Mouse (Mus musculus) thymus, adult 18-20 months (tissue): ENCODE measurements at regions not wholly inside any gene's neighbourhood (a gene's known extent, or its start where the extent isn't known, plus 50 kb on each side); places are given as distances from the start of the nearest gene placed in this dataset.

Experiments
- DNase-seq, 2 experiments: peaks; one replicate each; pipeline ENCODE4 v3.0.0; 2022; ENCODE audit warnings: mixed read lengths in 2 of 2

DNA sequence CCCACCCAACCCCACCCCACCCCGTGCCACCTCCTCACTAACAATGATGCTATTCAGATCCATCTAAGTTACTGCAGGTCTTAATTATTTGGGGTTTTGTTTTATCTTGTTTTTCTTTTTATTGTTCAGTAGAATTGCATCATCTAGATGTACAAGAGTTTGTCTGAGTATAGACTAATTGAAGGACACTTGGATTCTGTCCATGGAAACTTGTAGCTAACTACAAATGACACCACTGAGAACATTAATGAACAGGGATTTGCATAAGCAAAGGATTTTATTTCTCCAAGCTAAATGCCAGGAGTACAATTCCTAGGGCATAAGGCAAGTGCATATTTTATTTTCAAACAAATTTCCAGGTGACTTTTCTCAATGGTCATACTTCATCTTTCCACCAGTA is 318.4 kb upstream of the Slc7a11 start:
- DNase-seq: no peak

DNA sequence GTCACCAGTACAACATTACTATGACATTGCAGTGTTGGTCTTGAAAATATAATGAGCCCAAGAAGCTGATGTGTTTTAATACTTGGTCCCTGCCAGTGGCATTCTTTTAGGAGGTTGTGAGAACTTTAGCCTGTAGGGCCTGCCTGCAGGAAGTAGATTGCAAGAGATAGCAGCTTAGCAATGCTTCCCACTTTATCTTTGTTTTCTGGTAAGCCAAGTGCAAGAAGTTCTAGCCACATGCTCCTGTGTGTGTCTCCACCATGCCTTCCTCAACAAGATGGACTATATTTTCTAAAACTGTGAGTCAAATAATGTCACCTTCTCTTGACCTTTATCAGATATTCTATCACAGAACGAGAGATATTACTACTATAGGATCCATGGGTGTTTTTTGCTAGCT is 314.7 kb upstream of the Slc7a11 start:
- DNase-seq: no peak

DNA sequence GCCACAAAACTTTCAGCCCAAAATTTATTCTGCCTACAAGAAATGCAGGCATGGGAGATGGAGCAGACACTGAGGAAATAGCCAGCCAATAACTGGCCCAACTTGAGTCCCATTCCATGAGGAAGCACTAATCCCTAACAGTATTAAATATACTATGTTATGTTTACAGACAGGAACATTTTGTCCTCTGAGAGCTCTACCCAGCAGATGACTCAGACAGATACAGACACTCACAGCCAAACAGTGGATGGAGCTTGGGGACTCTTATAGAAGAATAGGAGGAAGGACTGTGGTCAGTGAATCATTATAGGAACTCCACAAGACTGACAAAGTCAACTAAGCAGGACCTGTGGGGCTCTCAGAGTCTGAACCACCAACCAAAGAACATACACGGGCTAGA is 293.8 kb upstream of the Slc7a11 start:
- DNase-seq: no peak

DNA sequence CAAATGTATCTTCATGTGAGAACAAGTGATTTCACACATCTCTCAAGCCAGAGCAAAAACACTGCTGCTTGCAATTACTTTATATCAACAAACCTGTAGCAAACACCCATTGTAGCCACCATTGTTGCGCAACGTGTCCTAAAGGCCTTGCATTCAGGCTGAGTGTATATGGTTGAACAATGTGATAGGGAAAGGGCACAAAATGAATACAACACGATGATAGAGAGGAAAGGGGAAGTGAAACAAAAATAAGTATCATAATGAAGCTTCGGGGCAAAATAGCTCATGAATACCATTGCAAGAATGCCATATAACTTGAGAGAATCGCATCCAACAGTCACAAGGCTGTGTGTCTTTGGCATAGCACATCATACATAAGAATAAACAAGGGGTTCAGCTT is 275.6 kb upstream of the Slc7a11 start:
- DNase-seq: no peak

DNA sequence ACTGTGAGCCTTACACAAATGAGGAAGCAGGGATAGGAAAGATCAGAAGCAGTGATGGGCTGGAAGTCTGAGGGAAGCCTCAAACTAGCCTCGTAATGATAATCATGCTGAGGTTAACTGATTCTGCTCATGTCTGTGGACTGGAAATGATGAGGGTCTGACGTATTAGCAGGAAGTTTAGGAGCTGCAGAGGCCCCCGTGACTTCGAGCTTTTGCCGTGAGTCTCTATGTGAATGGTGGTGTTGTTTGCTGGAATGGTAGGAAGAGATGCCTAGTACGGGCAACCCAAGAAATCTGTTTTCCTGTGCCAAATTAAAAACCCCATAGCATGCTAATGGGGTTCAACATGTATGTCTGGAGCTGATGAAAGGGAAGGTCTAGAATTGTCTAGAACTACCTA is 270.0 kb upstream of the Slc7a11 start:
- DNase-seq: no peak

DNA sequence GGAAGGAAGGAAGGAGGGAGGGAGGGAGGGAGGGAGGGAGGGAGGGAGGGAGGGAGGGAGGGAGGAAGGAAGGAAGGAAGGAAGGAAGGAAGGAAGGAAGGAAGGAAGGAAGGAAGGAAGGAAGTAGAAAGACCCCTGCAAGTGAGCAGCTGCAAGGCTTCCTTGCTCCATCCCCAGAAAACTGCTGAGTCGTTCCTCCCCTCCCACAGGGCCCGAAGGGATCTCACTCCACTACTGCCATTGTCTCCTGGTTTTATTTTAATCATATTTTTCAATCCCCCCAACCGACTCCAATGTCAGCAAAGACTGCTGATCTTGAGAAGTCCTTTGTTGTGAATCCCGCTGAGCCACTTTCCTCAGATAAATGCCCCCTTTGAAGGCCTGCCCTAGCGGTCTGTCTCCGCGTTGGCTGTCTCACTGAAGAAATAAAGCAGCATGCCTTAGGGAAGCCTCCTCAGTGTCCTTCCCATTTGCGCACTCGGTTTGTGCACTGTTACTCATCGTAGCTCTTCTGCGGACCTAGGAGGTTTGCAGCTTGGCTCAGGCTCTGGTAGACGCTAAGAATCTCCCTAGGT is 266.1 kb upstream of the Slc7a11 start:
- no peak for DNase-seq

DNA sequence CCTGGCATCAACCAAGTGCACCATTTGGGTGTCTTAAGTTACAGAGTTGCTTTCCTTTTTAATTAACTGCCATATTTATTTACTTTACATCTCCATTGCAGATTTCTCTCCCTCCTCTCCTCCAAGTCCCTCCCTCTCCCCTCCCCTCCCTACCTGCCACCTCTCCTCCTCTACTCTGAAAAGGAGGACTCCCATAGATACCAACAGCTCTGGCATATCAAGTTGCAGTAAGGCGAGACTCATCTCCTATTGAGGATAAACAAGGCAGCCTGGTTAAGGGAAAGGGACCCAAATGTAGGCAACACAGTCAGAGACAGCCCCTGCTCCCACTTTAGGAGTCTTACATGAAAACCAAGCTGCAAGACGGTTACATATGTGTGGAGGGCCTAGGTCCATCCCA is 263.3 kb upstream of the Slc7a11 start:
- DNase-seq: no peak

DNA sequence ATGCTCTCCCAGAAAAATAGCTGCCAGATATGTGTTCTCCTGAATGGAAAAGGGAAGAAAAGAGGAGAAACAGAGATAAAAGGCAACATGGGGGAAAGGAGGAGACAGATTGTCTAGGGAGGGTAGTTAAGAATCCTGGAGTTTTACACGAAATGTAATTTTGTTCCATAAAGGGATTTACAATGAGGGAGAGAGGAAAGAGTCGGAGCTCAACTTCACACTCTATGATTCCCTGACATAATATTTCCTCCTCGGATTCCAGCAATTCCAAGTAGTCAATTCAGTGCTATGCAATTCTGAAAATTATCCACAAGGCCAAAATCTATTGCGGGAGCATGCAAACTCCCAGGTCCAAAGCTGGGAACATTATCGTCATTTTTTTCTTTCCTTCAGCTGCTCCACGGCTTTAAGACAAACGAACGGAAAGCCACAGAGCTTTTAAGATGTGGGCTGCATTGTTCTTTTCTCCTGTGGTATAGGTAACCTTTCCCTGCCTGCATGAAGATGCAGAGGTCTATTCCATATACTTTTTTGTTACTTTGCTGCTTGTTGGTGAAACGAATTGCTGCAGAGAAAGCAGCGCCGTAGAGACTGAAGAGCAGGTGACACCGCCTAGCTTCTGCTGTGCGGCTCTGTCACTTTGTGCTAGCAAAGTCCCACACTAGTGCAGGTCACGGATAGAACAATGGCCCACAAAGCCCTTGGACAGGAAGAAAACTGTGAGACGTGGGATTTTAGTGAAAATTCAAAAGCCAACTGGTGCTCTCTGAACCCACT is 251.7 kb upstream of the Slc7a11 start:
- DNase-seq: peak in 1 of 2 experiments; percentile 35

DNA sequence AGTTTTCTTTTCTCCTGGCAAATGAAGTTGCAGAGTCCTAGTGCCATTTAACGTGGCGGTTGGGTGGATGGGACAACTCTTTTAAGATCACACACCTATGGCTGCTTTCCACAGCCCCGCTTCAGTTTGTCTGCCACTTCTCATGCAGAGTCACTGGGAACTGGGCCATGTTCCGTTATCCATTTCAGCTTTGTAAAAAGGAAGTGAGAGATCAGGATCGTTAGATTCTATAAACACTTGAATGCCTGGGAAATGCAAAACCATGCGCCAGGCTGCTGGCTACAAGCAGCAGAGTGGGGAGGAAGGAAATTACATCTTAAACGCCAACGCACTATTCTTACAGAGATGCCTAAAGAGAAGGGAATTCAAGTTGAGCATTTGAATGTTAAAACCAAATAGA is 251.1 kb upstream of the Slc7a11 start:
- no peak for DNase-seq

DNA sequence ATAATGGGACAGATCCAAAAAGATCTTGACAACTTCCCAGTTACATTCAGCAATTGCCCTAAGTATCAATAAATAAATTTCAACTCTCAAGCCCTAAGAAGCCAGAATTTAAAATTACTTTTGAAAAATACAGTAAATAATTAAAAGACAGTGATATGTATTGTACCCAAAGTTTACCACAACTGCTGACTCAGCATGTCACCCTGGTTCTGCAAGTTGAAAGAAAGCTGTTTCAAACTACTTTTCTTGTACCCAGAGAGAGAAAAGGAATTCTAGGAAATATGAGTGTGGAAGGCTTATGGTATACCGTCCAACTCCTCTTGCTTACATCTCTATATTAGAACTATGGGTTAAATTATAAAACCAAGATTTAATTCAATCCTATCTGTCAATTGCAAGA is 248.9 kb upstream of the Slc7a11 start:
- no peak for DNase-seq

DNA sequence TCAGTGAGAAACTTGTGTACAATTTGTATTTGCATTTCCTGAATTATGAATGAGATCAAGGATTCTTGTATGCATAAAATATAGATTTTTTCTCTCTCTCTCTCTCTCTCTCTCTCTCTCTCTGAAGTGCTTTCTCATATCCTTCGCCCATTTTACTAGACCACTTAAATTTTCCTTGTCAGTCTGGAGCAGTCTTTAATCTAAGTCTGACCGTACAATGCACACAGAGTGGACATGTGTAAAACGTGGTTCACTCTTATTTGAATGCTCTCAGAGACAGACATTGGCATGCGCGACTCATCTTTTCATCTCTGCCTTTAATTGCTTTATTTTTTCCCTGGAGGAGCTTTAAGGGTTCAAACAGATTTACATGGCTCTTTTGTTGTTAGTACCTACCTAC is 247.3 kb upstream of the Slc7a11 start:
- DNase-seq: no peak

DNA sequence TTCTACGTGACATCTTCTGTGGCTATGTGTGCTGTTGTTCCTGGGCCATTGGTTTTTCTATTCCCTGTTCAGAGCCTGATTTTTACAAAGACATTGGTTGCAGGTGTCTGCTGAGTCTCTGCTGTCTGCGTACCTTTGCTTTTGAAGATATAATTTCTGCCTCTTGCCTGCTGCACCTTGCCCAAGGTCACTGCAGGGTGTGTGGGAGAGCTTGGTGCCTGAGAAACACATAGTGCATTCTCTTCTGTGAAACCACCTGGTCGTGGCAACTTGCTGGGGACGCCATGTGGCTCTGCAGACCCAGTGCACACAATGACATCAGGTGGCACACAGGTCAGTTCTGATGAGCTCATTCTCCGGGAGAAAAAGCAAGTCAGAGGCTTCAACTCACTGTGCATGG is 246.0 kb upstream of the Slc7a11 start:
- peak; percentile 36 to 65 for DNase-seq

DNA sequence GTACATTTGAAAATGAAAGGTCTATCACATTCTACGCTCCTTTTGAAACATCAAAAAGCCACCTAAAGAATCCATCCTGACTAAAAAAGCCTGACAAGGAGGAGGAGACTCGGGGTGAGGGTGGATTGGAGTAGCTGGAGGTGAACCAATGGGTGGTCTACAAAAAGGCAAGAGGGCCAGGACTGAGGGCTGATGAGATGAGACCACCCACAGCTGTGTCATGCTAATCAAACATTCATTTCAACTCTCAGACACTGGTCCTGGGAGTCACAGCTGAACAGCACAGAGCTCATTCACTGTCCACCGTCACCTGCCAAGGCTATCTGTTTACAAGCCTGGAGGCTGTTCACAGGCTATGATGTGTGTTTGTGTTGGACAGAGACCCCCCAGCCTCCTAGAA is 244.3 kb upstream of the Slc7a11 start:
- DNase-seq: no peak

DNA sequence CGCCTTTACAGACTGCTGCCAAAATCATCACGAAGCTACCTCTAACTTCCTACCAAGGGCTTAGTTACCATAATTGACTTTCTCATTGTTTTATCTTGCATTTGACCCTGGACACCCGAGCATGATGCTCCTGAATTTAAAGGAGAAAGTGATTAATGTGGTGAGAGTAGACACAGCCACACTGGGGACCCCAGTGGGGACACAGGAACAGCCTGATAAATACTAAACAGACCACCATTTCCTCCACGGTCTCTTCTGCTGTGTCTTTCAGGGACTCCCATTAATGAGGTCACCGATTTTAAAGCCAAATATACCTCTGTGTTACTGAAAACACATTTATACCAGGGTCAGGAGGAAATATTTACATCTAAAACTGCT is 235.2 kb upstream of the Slc7a11 start:
- no peak for DNase-seq

DNA sequence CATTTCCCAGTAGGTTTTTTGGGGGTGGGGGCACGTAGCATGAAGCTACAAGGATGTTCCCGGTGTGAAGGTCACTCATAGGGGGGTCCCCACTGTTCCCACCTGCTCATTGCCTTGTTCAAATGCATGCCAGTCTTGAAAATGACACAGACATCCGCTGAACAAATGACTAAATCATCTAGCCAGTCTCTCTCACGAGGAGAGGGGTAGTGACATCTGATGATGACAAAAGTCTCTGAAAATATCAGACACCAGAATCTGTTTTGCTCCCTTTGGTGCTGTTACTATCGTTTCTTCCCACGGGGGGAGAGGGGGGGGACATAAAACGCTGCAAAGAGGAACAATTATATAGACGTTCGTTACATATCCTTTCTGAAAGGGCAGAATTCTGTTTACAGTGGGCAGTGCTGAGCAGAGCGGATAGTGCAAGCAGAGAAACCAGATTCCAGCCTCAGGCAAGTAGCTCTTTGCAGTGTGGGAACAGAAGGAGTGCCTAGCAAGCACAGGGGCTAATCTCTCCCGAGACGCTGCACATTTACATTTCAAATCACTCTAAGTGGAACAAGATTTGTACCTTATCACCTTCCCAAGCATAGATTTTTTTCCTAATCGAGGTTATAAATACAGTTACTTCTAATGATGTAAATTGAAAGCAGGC is 234.7 kb upstream of the Slc7a11 start:
- no peak for DNase-seq

DNA sequence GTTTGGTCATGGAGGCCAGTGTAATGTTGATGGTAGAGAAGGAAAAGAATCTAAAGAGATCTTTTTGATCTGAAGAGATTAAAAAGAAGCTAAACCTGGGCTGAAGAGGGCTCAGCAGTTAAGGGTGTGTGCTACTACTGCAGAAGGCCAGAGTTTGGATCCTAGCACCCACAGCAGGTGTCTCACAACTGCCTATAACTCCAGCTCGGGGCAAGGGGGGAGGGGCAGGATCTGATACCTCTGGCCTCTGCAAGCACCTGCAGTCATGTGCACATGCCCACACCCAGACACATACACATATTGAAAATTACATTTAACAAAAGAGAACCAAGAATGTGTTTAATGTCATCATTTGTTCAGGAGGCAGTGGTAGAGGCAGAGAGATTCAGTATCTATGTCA is 232.4 kb upstream of the Slc7a11 start:
- DNase-seq: peak; percentile 87 to 91

DNA sequence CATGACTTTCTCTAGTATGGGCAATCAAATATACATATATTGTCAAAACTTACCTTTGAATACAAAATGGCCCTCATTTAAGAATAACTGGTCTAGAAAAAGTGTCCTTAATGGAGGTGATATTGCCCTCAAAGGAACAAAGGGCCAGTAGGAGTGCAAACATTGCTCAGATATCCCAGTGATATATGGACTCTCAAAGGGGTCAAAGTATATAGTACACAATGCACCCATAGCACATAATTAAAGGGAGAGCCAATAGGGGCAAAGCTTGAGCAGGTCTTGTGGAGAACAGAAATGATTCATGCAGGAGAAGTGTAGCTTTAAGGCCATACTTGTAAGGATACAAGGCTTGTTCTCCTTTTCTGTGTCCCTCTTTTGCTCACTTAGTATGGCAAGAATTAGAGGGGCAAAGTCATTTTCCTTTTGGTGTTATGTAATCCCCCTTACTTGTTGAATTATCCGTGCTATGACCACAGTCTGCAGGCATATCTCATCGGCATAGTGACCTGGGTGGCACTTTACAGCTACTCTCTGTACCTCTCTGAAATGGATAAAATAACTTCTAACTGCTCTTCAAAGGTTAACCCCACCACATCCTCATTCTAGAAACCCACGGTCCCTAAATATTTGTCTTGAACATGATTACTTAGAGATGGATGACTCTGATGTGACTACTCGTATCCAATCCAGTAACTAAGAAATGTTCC is 231.6 kb upstream of the Slc7a11 start:
- DNase-seq: no peak

DNA sequence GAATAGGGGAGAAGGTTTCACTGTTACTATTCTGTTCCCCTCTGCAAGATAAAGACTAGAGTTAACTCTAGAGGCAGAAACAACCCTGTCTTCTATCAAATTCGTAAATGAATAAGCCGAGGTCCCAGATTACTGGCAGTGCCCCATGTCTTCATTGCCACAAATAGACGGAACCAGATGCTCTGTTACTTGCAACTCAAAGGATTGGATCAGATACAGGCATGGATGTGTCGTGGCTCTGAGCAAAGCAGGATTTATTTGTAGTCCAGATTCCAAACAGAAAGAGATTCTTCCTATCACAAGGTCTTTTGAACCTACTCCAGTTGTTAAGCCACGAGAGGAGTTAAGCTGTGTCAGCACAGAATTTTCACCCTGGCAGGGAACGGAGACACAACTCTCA is 221.9 kb upstream of the Slc7a11 start:
- DNase-seq: no peak

DNA sequence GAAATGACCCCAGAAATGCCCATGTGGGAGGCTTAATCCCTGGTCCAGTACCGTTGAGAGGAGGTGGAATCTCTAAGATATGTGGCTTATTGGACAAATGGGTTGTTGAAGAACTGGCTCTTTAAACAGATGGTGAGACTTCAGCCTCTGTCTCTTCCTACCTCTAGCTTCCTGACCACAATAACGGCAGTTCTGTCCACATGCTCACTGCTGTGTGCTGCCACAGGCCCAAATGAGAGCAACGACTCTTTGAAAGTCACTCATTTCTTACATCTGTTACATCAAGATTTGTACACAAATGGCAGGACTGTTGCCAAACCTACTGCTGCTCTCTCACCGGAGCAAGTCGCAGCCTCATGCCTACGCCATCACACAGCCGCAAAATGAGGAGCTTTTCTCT is 217.6 kb upstream of the Slc7a11 start:
- DNase-seq: peak; percentile 18 to 48

DNA sequence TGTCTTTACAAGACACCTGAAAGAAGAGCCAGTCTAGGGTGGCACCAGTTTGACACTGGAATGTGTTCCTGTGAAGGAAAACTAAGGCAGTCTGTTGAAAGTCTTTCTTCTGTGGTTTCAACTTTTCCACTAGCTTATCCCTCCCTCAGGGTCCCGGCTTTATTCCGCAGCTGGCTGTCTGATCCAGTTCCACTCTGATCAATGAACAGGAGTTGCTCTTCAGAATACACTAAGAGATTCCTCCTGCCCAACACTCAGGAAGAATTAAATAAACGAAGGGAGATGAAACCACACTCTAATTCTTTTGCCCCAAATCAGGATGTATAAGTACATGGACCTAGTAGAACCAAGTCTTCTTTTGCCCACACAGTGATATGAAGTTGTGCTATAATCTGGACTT is 217.2 kb upstream of the Slc7a11 start:
- DNase-seq: no peak

DNA sequence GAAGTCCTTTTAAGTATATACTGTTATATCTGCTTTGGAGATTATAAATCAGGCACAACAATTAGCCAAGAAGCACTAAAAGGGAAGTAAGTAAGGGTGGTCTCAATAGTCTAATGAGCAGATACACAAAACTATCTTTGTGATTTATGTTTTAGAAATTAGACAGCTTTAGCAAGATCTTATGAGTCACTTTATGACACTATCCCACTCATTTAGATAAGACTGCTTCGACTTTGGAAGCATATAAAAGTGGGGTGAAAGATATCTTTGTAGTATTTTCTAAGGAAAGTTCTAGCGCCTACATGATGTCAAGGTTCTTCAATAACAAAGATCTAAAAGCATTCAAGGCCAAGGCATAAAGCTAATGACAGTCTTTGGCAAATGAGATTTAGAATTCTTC is 214.5 kb upstream of the Slc7a11 start:
- no peak for DNase-seq

DNA sequence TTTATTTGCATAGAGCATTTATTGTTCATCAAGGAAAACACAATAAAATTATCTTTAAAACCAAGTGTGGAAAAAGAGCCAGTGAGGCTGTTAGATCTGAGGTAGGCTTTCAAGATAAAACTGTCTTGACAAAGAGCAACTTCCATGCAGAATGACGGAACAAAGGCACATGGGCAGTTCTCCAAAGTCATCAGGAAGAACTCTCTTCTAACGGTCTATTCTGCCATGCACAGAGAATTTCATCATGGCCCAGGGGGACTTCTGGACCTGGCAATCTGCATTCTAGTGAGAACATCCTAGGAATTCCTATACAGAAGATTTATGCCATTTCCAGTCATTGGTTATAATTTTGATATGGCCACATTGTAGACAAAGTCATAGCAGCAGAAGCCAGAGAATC is 211.0 kb upstream of the Slc7a11 start:
- no peak for DNase-seq

DNA sequence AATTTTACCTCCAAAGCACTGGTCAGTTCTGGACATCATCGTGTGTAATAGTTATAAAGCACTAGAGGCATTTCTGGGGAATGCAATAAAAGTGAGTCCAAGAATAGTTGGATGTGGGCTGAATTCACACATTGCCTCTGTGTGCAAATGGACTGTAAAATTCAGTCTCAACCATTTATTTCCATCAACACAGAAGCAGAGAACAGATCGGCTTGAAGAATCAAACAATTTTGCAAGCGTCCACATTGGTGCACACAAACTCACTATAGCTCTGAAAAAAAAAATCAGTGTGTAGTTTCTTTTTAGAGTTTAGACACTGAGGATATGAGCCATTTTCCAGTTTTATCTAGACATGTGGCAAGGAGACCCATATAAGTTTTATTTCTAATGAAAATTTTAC is 208.9 kb upstream of the Slc7a11 start:
- DNase-seq: no peak

DNA sequence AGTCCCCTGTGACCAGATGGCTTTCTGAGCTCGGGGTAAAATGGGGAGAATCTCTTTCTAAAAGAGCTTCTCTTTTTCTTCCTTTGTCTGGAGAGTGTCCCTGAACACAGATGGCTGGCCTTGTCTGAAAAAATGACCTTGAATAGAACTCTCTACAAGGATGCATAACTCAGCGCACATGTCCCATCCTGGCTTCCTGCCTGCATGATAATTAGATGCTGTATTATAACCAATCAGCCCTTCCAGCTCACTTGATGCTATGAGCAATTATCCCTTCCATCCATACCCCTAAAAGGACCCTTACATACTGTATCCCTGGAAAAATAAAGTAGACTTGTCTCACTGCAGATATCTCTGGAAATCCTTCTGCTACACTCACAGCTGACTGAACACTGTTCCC is 199.7 kb upstream of the Slc7a11 start:
- no peak for DNase-seq
